Mouse (Mus musculus) right cerebral cortex, postnatal 36 days (tissue): ENCODE measurements around the gene Olfr1184.
"Not testable (repeated sequence)": the region's sequence is repeated elsewhere in the genome, so short reads cannot be mapped to it uniquely, and the experiment has no call there.

Experiments used
- DNase-seq, 2 experiments: peaks; one replicate each; pipeline ENCODE4 v3.0.0; 2022; ENCODE audit warnings: low spot score in 2 of 2, mixed read lengths in 1 of 2

Olfr1184 gene

DNA sequence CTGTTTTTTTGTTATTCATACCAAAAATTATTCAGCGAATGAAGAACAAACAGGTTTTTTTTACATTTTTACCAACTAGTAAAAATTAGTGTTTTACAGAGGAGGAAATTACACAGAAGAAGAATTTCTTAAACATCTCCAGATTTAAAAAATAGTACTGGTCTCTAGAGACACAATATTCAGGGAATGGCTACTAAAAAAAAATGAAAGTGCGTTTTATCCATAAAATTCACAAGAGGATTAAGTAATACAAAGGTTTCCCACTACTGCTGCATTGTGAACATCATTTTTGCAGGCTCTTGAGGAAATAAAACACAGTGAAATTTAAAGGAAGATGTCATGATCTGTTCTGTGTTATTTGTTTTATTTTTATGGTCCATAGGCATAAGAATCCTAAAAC is at the start of gene Olfr1184:
Olfr1184 (plus strand) TSS at position 301 of the 400 bp plus-strand sequence.
- DNase-seq: no peak

DNA sequence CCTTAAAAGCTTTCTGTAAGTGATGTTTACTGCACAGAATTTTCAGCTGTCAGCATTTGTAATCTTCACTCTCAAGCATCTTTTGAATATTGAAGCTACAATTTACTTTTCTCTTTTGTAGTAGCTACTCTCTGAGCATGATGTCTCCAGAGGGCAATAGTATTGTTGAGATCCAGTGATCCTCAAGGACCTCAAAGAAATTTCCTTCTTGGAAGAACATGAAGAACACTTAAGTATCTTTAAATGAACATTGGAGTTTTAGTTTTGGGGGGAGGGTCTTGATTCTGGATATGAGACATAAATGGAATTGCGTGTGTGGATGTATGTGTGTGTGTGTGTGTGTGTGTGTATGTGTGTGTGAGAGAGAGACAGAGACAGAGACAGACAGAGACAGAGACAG is 34.4 kb upstream of the Olfr1184 start, which contains the start of gene Gm13757:
Gm13757 (minus strand) TSS at position 101 of the 400 bp plus-strand sequence.
- DNase-seq: no peak

DNA sequence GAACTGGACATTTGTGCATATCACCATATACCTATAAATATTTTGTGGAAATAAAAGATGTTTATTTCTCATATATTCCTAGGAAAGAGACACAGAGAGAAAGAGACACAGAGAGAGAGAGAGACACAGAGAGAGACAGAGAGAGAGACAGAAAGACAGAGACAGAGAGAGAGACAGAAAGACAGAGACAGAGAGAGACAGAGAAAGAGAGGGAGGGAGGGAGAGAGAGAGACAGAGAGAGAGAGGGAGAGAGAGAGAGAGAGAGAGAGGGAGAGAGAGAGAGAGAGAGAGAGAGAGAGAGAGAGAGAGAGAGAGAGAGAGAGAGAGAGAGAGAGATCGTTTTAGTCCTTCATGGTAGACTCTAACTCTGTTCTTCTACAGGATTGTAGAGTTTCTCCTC is 28.8 kb upstream of the Olfr1184 start, which contains the start of gene Olfr1183:
Olfr1183 (plus strand) TSS at position 301 of the 400 bp plus-strand sequence.
- not testable (repeated sequence) for DNase-seq

DNA sequence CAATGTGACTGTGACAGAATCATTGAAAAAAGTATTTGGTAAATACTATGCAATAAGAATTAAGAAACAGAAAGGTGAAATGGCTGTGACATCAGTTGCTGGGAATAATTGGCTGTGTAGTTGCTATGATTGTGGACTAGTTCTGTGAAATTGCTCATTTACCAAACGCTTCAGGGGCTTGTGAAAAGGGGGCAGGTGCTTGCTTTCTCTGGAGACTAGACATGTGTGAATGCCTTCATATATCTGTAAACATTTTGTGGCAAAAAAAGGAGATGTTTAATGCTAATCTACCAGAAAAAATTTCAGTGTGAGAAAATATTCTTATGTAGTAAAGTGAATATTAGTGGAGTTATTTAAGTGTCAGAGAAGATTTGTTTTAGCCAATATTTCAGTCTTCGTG is 9.6 kb downstream of the Olfr1184 start, which contains the start of gene Olfr1185-ps1:
Olfr1185-ps1 (plus strand) TSS at position 301 of the 400 bp plus-strand sequence.
- DNase-seq: no peak

DNA sequence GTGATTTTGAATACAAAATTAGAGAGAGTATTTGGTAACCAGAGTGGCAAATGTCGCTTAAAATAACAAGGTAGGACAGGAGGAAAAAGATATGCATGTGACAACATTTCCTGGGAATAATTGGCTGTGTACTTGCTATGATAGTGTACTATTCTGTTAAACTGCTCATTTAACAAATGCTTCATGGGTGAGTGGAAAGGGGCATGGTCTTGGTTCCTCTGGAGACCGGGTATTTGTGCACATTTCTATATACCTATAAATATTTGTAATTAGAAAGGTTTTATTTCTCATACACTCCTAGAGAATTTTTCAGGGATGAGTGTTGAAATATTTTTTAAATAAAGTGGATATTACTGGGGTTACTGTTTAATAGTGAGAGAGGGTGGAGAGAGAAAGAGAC is 34.9 kb downstream of the Olfr1184 start, which contains the start of gene Olfr1186:
Olfr1186 (plus strand) TSS at position 301 of the 400 bp plus-strand sequence.
- DNase-seq: no peak

DNA sequence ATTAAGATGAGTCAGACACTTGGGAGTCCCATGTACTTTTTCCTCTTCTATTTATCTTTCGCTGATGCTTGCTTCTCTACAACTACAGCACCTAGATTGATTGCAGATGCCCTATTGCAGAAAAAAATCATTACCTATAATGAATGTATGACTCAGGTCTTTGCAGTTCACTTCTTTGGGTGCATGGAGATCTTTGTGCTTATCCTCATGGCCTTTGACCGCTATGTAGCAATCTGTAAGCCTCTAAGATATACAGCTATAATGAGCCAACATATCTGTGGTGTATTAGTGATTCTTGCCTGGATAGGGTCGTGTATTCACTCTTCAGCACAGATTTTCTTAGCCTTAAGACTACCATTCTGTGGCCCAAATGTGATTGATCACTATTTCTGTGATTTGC is 42.3 kb downstream of the Olfr1184 start:
- no peak for DNase-seq
